ENCODE assay signal across 9 mouse cellular contexts in genomic region chr9:121777484-121778065, GRCm38 (mm10). TPM values are rescaled to one million over a fixed set of nuclear protein-coding genes. Genes with fewer than 3 reads are reported as not detected.
A peak's percentile ranks its signal among the peaks of the same experiment; 100 is the strongest.
DNase-seq lines count a peak whose midpoint lies in the region; ATAC-seq and TF ChIP-seq lines count a peak whose summit lies in the region.
"Had no signal": no experiment of that assay in that cellular context is flagged by ENCODE, and none has a peak within 500 bp of the region (broad histone marks: within the 10 kb centered on the region; RNA-seq: fewer than 3 reads in every experiment).

TSS of gene Klhl40 (plus strand) at chr9:121777607.

- peak within 1 kb of the TSS; percentile 35 for H3K4me3 ChIP-seq in kidney, embryonic 16.5 days (ENCODE audit: low read length)
- H3K4me3 ChIP-seq in heart, adult 2 months: peak within 1 kb of the TSS; percentile 4
- peak within 1 kb of the TSS; percentile 42 for H3K4me3 ChIP-seq in limb, embryonic 10.5 days
- peak within 1 kb of the TSS; percentile 29 for H3K4me3 ChIP-seq in stomach, embryonic 14.5 days (ENCODE audit: low read depth, low read length)

- H3K36me3 ChIP-seq in kidney, embryonic 16.5 days (ENCODE audit: insufficient read depth, low read length): no peaks in the 10 kb centered on the region
- no peaks in the 10 kb centered on the region; the same call in 1 of the 2 replicates for H3K36me3 ChIP-seq in heart, adult 2 months (ENCODE audit: control insufficient read depth, insufficient read depth, low read length)
- no peaks in the 10 kb centered on the region for H3K36me3 ChIP-seq in limb, embryonic 10.5 days
- H3K36me3 ChIP-seq in stomach, embryonic 14.5 days (ENCODE audit: control insufficient read depth, insufficient read depth, low read length): no peaks in the 10 kb centered on the region

- intact Hi-C loops in heart, adult 2 months (cut with DNase I): loop anchor here (2.0 to 5.0 kb wide), 2 partner anchors 13 to 45 kb away; no protein-coding TSS in a partner anchor

- H3K4me2 ChIP-seq in kidney, embryonic 16.5 days (replicated peaks; ENCODE audit: low read depth, low read length): peak within 1 kb of the TSS; percentile 60
- H3K4me2 ChIP-seq in stomach, embryonic 14.5 days (replicated peaks; ENCODE audit: low read depth, low read length): peak within 1 kb of the TSS; percentile 54

- H3K27me3 ChIP-seq in kidney, embryonic 16.5 days (ENCODE audit: insufficient read depth, low read length): peaks cover 31% of the 10 kb centered on the region
- no peaks in the 10 kb centered on the region for H3K27me3 ChIP-seq in heart, adult 2 months (ENCODE audit: control insufficient read depth, insufficient read depth, low read length)
- peaks cover 52% of the 10 kb centered on the region for H3K27me3 ChIP-seq in limb, embryonic 10.5 days (ENCODE audit: low read depth, poor library complexity, severe bottlenecking)
- H3K27me3 ChIP-seq in stomach, embryonic 14.5 days (ENCODE audit: control insufficient read depth, insufficient read depth, low read length): peaks cover 21% of the 10 kb centered on the region

- peaks cover 10% of the 10 kb centered on the region for H3K4me1 ChIP-seq in kidney, embryonic 16.5 days (ENCODE audit: insufficient read depth, low read length)
- H3K4me1 ChIP-seq in heart, adult 2 months (ENCODE audit: control insufficient read depth, insufficient read depth, low read length): peaks cover 4% of the 10 kb centered on the region
- H3K4me1 ChIP-seq in limb, embryonic 10.5 days: peaks cover 11% of the 10 kb centered on the region
- peaks cover 6% of the 10 kb centered on the region; the same call in 1 of the 2 replicates for H3K4me1 ChIP-seq in stomach, embryonic 14.5 days (ENCODE audit: control insufficient read depth, insufficient read depth, low read length)

- H3K9me3 ChIP-seq in kidney, embryonic 16.5 days (ENCODE audit: low read length): no peaks in the 10 kb centered on the region
- no peaks in the 10 kb centered on the region for H3K9me3 ChIP-seq in limb, embryonic 10.5 days (replicated peaks)
- H3K9me3 ChIP-seq in stomach, embryonic 14.5 days (ENCODE audit: control insufficient read depth, low read depth, low read length): no peaks in the 10 kb centered on the region

- DNase-seq in kidney, adult 11 months: no peak
- DNase-seq in heart, adult 2 months: peak; percentile 41 to 49
- DNase-seq in limb, embryonic 10.5 days (ENCODE audit: low spot score): no peak
- no peak for DNase-seq in spleen, adult 12 weeks (ENCODE audit: low spot score)
- no peak for DNase-seq in thymus, postnatal 14 days

- H3K27ac ChIP-seq in kidney, embryonic 16.5 days (ENCODE audit: low read length): no peak within 1 kb of the TSS
- peak within 1 kb of the TSS; percentile 86 for H3K27ac ChIP-seq in heart, adult 2 months
- no peak within 1 kb of the TSS for H3K27ac ChIP-seq in limb, embryonic 10.5 days
- H3K27ac ChIP-seq in stomach, embryonic 14.5 days (ENCODE audit: low read length): no peak within 1 kb of the TSS

- peak; percentile 29; the same call in 1 of the 2 replicates for ATAC-seq in kidney, embryonic 16.5 days (ENCODE audit: low FRiP score, low TSS enrichment)
- peak; percentile 24; the same call in 1 of the 2 replicates for ATAC-seq in common myeloid progenitor, adult 5-6 weeks (replicated peaks; ENCODE audit: low read depth, poor library complexity, severe bottlenecking)
- ATAC-seq in stomach, embryonic 14.5 days (ENCODE audit: insufficient number of reproducible peaks, insufficient read depth, low FRiP score, low read depth): no peak

- TF ChIP-seq POLR2A in heart, adult 2 months (IDR thresholded peaks at IDR 0.05; ENCODE audit: insufficient read depth, low read depth, low read length): peak; percentile 30; the same call in 1 of the 2 replicates

- H3K9ac ChIP-seq in kidney, embryonic 16.5 days (replicated peaks; ENCODE audit: low read length): no peak within 1 kb of the TSS; the same call in 1 of the 2 replicates
- H3K9ac ChIP-seq in heart, adult 2 months (ENCODE audit: low read depth, low read length): peak within 1 kb of the TSS; percentile 62
- H3K9ac ChIP-seq in stomach, embryonic 14.5 days (replicated peaks; ENCODE audit: low read depth, low read length): 0 out of 2 replicates have a peak within 1 kb of the TSS, but pooled peaks have one; percentile 6

- TF ChIP-seq CTCF in heart, adult 2 months (IDR thresholded peaks at IDR 0.05): no peak

- WGBS in kidney, embryonic 16.5 days: 18% methylated on average over 30 of the region's 30 CpGs
- 10% methylated on average over 30 of the region's 30 CpGs for WGBS in heart, adult 2 months
- WGBS in limb, embryonic 10.5 days: 23% methylated on average over 30 of the region's 30 CpGs
- WGBS in stomach, embryonic 14.5 days: 16% methylated on average over 30 of the region's 30 CpGs

- H3K79me2 ChIP-seq in heart, adult 2 months (replicated peaks; ENCODE audit: control insufficient read depth, insufficient read depth, low read length): no peaks in the 10 kb centered on the region

- TF ChIP-seq EP300 in heart, adult 2 months (IDR thresholded peaks at IDR 0.05; ENCODE audit: insufficient read depth, low read depth, low read length): no peak

RNA-seq across cellular contexts. Expression of gene Klhl40, which starts in this region (rescaled TPM):
- 0.72 and 0.99 TPM in 2 replicates for polyA plus RNA-seq in kidney, embryonic 16.5 days (2015; fragmentation: Nextera tagmentation; extraction: Ambion mirVana)
- total RNA-seq in common myeloid progenitor, adult 5-6 weeks (2017): 0.59 TPM in 1 of 2 replicates, not detected in the other
- 10 to 100 TPM; 12.3 to 17.4 TPM for total RNA-seq in heart, adult 2 months (2021)
- 11.0 and 13.1 TPM in 2 replicates for polyA plus RNA-seq in heart, adult 2 months (2012; rRNA removed)
- polyA plus RNA-seq in limb, embryonic 10.5 days (2016; fragmentation: Nextera tagmentation; extraction: Ambion mirVana): 0.10 and 0.71 TPM in 2 replicates
- polyA plus RNA-seq in stomach, embryonic 14.5 days (2014; fragmentation: Nextera tagmentation; extraction: Ambion mirVana): 0.17 and 0.57 TPM in 2 replicates
- total RNA-seq: MEL had no signal

Comparison
In these comparisons a context has a peak if more than half of its experiments do, and no peak if none do; other contexts are left out.
1. Peak in ATAC-seq, H3K4me3 ChIP-seq and H3K4me2 ChIP-seq in kidney, embryonic 16.5 days; RNA of the gene not detected or under 1 TPM.
2. Peak in ATAC-seq in common myeloid progenitor, adult 5-6 weeks; RNA of the gene not detected or under 1 TPM.
3. DNase-seq: peak in heart, adult 2 months (2 of 2); none in kidney, adult 11 months (single experiment), limb, embryonic 10.5 days (single experiment), spleen, adult 12 weeks (single experiment) and thymus, postnatal 14 days (single experiment).
4. Peak in every context shown above with its lines, with median percentiles within 50 percentile points of each other: H3K4me3 ChIP-seq.